Mouse (Mus musculus): ENCODE results near the gene Ddx49. TPM values are rescaled to one million over a fixed set of nuclear protein-coding genes. Genes with fewer than 3 reads are reported as not detected.

Ddx49 gene
- polyA plus RNA-seq, 1 experiment from 2014 or later = 32.6 TPM

DNA sequence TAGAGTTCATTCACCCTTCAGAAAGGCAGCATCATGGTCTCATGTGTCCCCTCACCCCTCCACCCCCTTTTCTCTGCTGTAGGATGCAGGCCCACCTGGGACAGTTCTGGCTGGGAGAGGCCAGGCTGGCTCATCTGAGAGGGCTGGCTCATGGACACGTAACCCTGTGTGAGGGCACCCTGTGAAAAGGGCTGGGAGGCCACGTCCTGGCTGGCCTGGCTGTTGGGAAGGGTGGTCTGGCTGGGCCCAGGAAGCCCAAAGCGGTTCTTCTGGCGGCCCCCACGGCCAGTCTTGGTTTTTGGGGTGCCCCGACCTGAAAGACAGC is 30.6 kb upstream of the Ddx49 start:
- Histone ChIP-seq H3K4me3 (no peak overlapping the region), H3K4me2 (no peak overlapping the region), H3K27me3 (replicated peaks) (peaks cover 22% of the 10 kb centered on the region), H3K9me3 (no peaks in the 10 kb centered on the region), H3K4me1 (peaks cover 36% of the 10 kb centered on the region), H3K9ac (no peak overlapping the region), H3K27ac (replicated peaks) (no peak overlapping the region), H3K36me3 (peaks cover 71% of the 10 kb centered on the region)
- WGBS = 94% methylated on average over 6 of the region's 6 CpGs
- no peak for ATAC-seq (ENCODE audit: extremely low read depth, insufficient number of reproducible peaks, low FRiP score, low TSS enrichment)

DNA sequence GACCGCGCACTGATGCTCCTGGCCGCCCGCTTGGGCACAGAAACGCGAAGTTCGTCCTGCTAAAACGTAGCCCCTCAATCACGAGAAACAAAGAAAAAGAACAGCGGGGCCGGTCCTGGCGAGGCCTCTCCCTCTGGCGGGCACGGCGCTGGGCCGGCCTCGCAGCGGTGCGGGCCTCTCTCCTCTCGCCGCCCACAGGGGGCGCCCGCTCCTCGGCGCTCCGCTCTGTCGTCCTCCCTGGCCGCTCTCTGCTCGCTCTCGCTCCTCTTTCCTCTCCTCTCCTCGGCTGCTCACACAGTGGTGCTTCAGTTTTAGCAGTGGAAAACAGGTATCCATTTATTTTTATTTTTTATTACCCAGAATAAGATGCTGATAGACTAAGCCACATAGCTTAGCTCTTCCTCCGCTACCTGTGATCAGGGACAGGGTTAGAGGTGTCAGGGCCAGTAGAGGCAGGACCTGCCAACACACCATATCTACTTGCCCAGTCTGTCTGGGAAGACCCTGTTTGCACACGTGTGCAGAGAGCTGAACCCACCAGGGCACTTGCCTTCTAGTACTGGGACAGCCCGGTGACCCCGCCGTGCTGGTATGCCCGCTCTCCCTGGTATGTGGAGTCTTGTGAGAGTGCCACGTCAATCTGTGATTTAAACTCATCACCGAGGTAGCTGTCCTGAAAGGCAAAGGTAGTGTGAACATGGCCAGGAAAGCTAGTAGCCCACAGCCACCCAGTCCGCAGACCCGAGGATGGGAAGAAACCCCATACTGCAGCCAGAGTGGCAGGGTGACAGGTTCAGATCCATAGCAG is 30.0 kb upstream of the Ddx49 start:
- Histone ChIP-seq H3K4me3 (no peak overlapping the region), H3K9me3 (no peaks in the 10 kb centered on the region), H3K27ac (replicated peaks) (no peak overlapping the region), H3K36me3 (peaks cover 70% of the 10 kb centered on the region), H3K4me2 (no peak overlapping the region), H3K4me1 (peaks cover 36% of the 10 kb centered on the region), H3K9ac (no peak overlapping the region; the same call in 1 of the 2 replicates), H3K27me3 (replicated peaks) (peaks cover 22% of the 10 kb centered on the region)
- no peak for ATAC-seq (ENCODE audit: extremely low read depth, insufficient number of reproducible peaks, low FRiP score, low TSS enrichment)
- WGBS = 31% methylated on average over 39 of the region's 41 CpGs

DNA sequence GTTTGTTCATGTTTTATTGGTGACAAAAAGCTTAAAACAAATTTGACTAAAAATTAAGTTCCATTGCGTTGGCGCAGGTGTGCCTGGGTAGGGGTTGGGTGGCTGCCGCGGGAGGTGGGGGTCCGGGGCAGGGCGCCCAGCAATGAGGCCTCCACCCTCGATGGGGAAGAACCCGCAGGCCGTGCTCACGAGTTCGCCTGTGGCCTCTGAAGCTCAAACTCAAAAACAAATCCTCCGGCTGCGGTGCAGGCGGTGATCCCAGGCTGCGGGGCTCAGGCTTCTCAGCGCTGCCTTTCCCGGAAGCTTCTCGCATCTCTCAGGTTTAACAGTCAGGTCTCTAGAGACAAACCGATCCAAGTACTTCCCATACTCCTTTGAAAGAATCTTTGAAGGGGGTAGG is 29.2 kb upstream of the Ddx49 start:
- peaks cover 66% of the 10 kb centered on the region for H3K36me3 ChIP-seq
- 83% methylated on average over 19 of the region's 19 CpGs for WGBS
- H3K27me3 ChIP-seq (replicated peaks) = peaks cover 22% of the 10 kb centered on the region
- H3K4me1 ChIP-seq = peaks cover 36% of the 10 kb centered on the region
- no peak for ATAC-seq (ENCODE audit: extremely low read depth, insufficient number of reproducible peaks, low FRiP score, low TSS enrichment)
- H3K4me2 ChIP-seq = peak overlapping the region; percentile 66; the same call in 1 of the 2 replicates
- no peak overlapping the region; the same call in 1 of the 2 replicates for H3K9ac ChIP-seq
- H3K9me3 ChIP-seq = no peaks in the 10 kb centered on the region
- no peak overlapping the region for H3K27ac ChIP-seq (replicated peaks)
- no peak overlapping the region for H3K4me3 ChIP-seq

DNA sequence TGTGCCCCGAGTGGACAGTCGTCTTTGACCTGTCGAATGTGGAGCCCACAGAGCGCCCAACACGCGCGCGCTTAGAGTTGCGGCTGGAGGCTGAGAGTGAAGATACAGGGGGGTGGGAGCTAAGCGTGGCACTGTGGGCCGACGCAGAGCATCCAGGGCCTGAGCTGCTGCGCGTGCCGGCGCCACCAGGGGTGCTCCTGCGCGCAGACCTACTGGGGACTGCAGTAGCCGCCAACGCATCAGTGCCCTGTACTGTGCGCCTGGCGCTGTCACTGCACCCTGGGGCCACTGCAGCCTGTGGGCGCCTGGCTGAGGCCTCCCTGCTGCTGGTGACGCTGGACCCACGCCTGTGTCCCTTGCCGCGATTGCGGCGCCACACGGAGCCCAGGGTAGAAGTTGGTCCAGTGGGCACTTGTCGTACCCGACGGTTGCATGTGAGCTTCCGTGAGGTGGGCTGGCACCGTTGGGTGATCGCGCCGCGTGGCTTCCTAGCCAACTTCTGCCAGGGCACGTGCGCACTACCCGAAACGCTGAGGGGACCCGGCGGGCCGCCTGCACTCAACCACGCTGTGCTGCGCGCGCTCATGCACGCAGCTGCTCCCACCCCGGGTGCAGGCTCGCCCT is 28.6 kb upstream of the Ddx49 start:
- ATAC-seq (ENCODE audit: extremely low read depth, insufficient number of reproducible peaks, low FRiP score, low TSS enrichment) = peak; percentile 66
- WGBS = 33% methylated on average over 53 of the region's 53 CpGs
- H3K9ac ChIP-seq = peak overlapping the region; percentile 72

DNA sequence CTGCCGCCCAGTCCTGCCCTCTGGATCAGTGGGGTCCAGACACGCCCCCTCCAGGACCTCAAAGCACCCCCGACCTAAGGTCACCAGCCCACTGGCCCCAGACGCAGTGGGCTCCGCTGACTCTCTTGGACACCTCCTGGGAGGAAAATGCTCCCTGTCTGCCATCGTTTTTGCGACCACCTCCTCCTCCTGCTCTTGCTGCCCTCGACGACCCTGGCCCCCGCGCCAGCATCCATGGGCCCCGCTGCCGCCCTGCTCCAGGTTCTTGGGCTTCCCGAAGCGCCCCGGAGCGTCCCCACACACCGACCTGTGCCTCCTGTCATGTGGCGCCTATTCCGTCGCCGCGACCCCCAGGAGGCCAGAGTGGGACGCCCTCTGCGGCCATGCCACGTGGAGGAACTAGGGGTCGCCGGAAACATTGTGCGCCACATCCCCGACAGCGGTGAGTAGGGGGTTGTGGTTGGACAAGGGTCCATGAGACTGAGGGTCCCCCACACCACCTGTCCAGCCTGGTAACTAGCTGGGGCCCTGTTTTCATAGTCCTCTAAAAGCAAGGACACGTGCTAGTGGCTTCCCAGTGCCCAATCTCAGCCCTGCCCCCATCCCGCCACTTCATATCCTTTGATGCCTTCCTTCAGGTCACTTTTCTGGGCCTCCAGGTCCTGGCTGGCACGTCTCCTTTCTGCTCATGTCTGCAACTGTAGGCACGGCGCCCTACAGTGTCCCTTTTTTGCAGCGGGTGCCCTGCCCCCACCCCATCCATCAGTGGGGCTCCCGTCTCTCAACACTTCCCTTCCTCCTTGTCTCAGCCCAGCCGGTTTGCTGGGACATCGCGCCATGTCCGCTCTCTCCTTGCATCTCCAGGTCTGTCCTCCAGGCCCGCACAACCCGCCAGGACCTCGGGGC is 27.8 kb upstream of the Ddx49 start:
- H3K9me3 ChIP-seq = no peaks in the 10 kb centered on the region
- 7% methylated on average over 45 of the region's 45 CpGs for WGBS
- no peak for ATAC-seq (ENCODE audit: extremely low read depth, insufficient number of reproducible peaks, low FRiP score, low TSS enrichment)
- peak overlapping the region; percentile 40 for H3K4me3 ChIP-seq
- peaks cover 51% of the 10 kb centered on the region for H3K36me3 ChIP-seq
- peak overlapping the region; percentile 66 for H3K4me2 ChIP-seq
- H3K27ac ChIP-seq (replicated peaks) = no peak overlapping the region
- peaks cover 36% of the 10 kb centered on the region for H3K4me1 ChIP-seq
- peaks cover 22% of the 10 kb centered on the region for H3K27me3 ChIP-seq (replicated peaks)
- peak overlapping the region; percentile 72 for H3K9ac ChIP-seq

More for the DNA sequence above, 28.6 kb upstream of the Ddx49 start:
- H3K27ac ChIP-seq (replicated peaks) = no peak overlapping the region
- peaks cover 59% of the 10 kb centered on the region for H3K36me3 ChIP-seq
- H3K4me3 ChIP-seq = peak overlapping the region; percentile 40
- peaks cover 22% of the 10 kb centered on the region for H3K27me3 ChIP-seq (replicated peaks)
- H3K4me1 ChIP-seq = peaks cover 36% of the 10 kb centered on the region
- H3K9me3 ChIP-seq = no peaks in the 10 kb centered on the region
- peak overlapping the region; percentile 66 for H3K4me2 ChIP-seq

DNA sequence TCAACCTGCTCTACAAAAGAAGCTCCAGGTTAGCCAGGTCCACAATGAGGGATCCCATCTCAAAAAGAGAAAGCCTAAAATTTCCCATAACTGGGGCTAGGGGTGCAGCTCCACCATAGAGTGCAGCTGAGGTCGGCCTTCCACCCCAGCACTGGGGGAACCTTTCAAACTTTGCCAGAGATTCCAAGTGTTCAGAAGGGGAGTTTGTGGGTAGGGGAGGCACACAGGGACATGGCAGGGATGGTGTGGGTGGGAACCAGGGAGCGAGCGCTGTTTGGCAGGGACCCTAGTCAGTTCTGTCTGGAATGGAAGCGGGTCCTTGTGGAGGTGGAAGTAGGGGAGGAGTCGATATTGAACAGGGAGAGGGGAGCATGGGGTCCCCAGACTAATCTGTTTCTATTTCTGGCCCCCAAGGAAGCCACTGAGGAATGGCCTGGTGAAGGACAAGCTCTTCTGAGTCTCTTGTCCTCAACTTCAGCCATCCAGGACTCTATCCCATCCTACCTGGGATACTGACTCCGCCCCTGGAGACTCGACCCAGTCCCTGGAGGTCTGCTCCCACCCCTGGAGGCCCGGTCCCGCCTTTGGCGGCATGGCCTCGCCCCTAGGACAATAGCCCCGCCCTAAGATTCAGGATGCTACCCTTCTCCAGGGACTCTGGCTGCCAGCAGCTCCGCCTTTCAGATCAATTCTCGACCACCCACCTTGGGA is 27.0 kb upstream of the Ddx49 start, which contains the start of gene Gdf1:
Gdf1 (plus strand) TSS at position 694 of the 711 bp plus-strand sequence.
- Histone ChIP-seq H3K4me3 (peak within 1 kb of the TSS; percentile 40), H3K9me3 (no peaks in the 10 kb centered on the region), H3K27me3 (replicated peaks) (peaks cover 22% of the 10 kb centered on the region), H3K27ac (replicated peaks) (no peak within 1 kb of the TSS), H3K36me3 (peaks cover 43% of the 10 kb centered on the region), H3K4me1 (peaks cover 36% of the 10 kb centered on the region), H3K4me2 (peak within 1 kb of the TSS; percentile 66), H3K9ac (peak within 1 kb of the TSS; percentile 72)
- 26% methylated on average over 14 of the region's 14 CpGs for WGBS
- ATAC-seq (ENCODE audit: extremely low read depth, insufficient number of reproducible peaks, low FRiP score, low TSS enrichment) = no peak

DNA sequence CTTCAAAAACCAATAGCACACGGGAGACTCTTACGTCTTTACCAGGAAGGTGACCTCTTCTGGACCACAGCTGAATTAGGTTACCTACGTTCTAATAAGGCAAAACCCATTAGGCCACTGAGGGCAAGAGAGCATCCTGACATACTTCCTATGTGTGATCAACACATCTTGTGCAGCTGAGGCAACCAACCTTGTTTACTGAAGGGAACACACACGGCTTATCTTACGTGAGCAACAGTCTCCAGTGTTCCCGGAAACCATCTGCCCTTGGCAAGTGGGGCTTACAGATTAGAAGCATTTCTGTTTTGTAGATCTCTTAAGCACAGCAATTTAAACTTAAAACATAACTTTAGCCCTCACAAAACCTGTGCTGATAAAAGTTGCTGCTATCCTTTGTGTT is 25.2 kb upstream of the Ddx49 start:
- H3K27ac ChIP-seq (replicated peaks) = no peak overlapping the region; the same call in 1 of the 2 replicates
- H3K4me2 ChIP-seq = no peak overlapping the region
- H3K27me3 ChIP-seq (replicated peaks) = peaks cover 22% of the 10 kb centered on the region
- 87% methylated on average over 6 of the region's 6 CpGs for WGBS
- no peak overlapping the region for H3K4me3 ChIP-seq
- no peak overlapping the region for H3K9ac ChIP-seq
- peaks cover 36% of the 10 kb centered on the region for H3K4me1 ChIP-seq
- ATAC-seq (ENCODE audit: extremely low read depth, insufficient number of reproducible peaks, low FRiP score, low TSS enrichment) = no peak
- H3K36me3 ChIP-seq = peaks cover 26% of the 10 kb centered on the region
- H3K9me3 ChIP-seq = no peaks in the 10 kb centered on the region

DNA sequence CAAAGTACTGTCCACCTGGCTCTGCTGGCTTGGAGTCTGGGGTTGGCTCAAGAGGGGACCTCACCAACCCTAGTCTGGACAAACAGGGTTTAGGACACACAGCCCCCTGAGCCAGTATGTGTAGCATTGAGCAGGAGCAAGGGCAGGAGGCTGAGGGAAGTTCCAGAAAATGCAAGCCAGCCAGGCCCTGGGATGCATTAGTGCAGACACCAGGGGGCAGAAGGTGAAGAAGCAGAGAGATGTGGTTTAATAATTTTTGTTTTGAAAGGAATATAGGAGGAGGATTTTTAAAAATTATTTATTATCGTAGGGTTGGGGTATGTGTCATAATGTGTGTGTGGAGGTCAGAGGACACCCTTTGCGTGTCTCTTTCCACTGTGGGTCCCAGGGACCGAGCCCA is 21.4 kb upstream of the Ddx49 start:
- Histone ChIP-seq H3K4me2 (no peak overlapping the region), H3K9me3 (no peaks in the 10 kb centered on the region), H3K27ac (replicated peaks) (no peak overlapping the region), H3K27me3 (replicated peaks) (no peaks in the 10 kb centered on the region; the same call in 1 of the 2 replicates), H3K36me3 (peaks cover 8% of the 10 kb centered on the region; the same call in 1 of the 2 replicates), H3K9ac (no peak overlapping the region), H3K4me3 (no peak overlapping the region), H3K4me1 (0 out of 2 replicates have a peak, but pooled peaks cover 1% of the 10 kb centered on the region)
- ATAC-seq (ENCODE audit: extremely low read depth, insufficient number of reproducible peaks, low FRiP score, low TSS enrichment) = no peak
- WGBS = 87% methylated on average over 3 of the region's 3 CpGs

DNA sequence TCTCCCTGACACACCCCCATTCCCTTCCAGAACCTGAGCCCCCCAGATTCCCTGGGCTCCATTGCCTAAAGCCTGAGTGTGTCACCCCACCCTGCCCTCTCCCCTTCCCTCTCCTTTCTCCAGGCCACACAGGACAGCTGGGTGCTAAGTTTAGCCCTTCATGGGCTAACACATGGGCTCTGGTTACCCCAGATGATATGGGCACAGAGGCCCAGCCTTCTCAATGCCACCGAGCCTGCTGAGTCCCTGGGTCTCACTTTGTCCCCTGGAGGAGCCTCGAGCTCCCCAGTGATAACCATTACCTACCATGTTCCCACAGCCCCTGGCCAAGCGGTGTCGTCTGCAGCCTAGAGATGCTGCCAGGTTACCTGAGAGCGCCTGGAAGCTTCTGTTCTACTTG is 15.6 kb upstream of the Ddx49 start:
- ATAC-seq (ENCODE audit: extremely low read depth, insufficient number of reproducible peaks, low FRiP score, low TSS enrichment) = no peak
- Histone ChIP-seq H3K27me3 (replicated peaks) (peaks cover 24% of the 10 kb centered on the region), H3K9me3 (no peaks in the 10 kb centered on the region), H3K4me2 (no peak overlapping the region), H3K27ac (replicated peaks) (no peak overlapping the region), H3K4me1 (peaks cover 30% of the 10 kb centered on the region), H3K36me3 (peaks cover 9% of the 10 kb centered on the region), H3K4me3 (no peak overlapping the region), H3K9ac (no peak overlapping the region)
- WGBS = 67% methylated on average over 5 of the region's 5 CpGs

DNA sequence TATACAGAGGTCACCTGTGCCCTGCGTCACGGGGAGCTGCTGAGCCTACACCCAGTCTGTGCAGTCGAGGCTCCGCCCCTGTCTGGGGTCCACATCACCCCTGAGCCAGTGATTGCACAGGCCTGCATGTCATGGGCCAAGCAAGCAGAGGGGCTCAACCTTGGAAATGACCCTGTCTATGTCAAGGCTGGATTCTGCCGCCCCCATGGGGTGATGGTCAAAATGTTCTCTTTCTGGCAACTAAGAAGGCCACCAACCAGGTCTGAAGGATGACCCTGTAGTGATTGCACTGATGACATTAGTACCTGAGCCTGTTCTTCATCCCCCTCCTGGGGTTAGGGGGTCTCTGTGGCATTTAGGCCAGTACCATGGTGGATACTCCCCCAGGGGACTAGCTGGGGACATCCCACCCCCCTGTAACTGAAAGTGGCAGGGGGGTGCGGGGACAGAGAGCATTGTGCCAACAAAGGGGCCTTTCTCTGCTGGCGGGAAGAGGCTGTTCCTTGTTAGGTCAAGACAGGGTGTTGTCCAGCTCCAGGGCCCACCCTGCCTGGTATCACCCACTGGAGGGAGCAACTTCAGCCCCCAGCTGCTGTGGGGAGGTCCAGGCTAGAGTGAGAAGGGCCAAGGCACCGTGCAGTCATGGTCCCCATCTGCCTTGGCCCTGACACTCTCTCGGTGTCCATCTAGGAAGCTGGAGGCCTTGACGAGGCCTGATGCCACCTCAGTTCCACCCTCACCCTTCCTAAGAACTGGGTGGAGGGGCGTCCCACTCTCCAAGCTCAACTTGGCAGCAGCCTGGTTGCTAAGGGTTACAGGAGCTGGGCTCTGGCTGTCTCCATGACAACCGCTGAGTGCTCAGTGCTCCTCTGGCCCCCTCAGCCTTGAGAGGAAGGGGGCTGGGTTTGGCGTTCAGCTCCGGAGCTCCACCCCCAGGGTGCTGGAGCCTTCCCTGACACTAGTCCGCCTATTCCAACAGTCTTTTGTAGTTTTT is 14.5 kb upstream of the Ddx49 start:
- WGBS = 19% methylated on average over 15 of the region's 15 CpGs
- H3K9ac ChIP-seq = peak overlapping the region; percentile 79
- H3K4me2 ChIP-seq = peak overlapping the region; percentile 90
- ATAC-seq (ENCODE audit: extremely low read depth, insufficient number of reproducible peaks, low FRiP score, low TSS enrichment) = peak; percentile 21; the same call in 1 of the 2 replicates
- no peaks in the 10 kb centered on the region for H3K9me3 ChIP-seq
- peak overlapping the region; percentile 63 for H3K4me3 ChIP-seq
- peaks cover 24% of the 10 kb centered on the region for H3K27me3 ChIP-seq (replicated peaks)
- H3K27ac ChIP-seq (replicated peaks) = no peak overlapping the region
- peaks cover 30% of the 10 kb centered on the region for H3K4me1 ChIP-seq
- peaks cover 20% of the 10 kb centered on the region for H3K36me3 ChIP-seq

Data from heart, embryonic 13.5 days (tissue).